Mouse (Mus musculus) neural tube, embryonic 11.5 days (tissue): Measurements from ENCODE around the gene Mettl21c. TPM values are rescaled to one million over a fixed set of nuclear protein-coding genes. Genes with fewer than 3 reads are reported as not detected.
"Not testable (repeated sequence)": the region's sequence is repeated elsewhere in the genome, so short reads cannot be mapped to it uniquely, and the experiment has no call there.

Source experiments
- ATAC-seq: fragments of 200-750 bp; cut with Nextera tagmentation; 2 replicates; pipeline ENCODE4 v1.8.0; 2017; ENCODE audit warnings: moderate number of reproducible peaks, mild to moderate bottlenecking, moderate TSS enrichment, moderate library complexity; ENCODE audit not compliant: insufficient read depth, low FRiP score, low TSS enrichment
- DNase-seq: peaks from one replicate; pipeline ENCODE4 v3.0.0-alpha.2; 2015; ENCODE audit warnings: low spot score
- H3K27ac ChIP-seq: fragments of 300-500 bp; sonication (generic); 2 replicates; pipeline ENCODE4 v1.5.1; 2014; ENCODE audit warnings: low read depth, mild to moderate bottlenecking, low read length
- H3K27me3 ChIP-seq: fragments of 300-500 bp; sonication (generic); 2 replicates; pipeline ENCODE4 v1.6.1; 2014; ENCODE audit warnings: mild to moderate bottlenecking, low read length, mixed read lengths; ENCODE audit not compliant: control insufficient read depth, insufficient read depth
- H3K36me3 ChIP-seq: fragments of 300-500 bp; sonication (generic); 2 replicates; pipeline ENCODE4 v1.6.1; 2014; ENCODE audit warnings: mild to moderate bottlenecking, low read length, moderate library complexity, mixed read lengths; ENCODE audit not compliant: control insufficient read depth, insufficient read depth
- H3K4me1 ChIP-seq: fragments of 300-500 bp; sonication (generic); 2 replicates; pipeline ENCODE4 v1.6.1; 2014; ENCODE audit warnings: low read length, mixed read lengths; ENCODE audit not compliant: control insufficient read depth, insufficient read depth
- H3K4me2 ChIP-seq: fragments of 300-500 bp; sonication (generic); 2 replicates; pipeline ENCODE4 v1.6.1; 2014; ENCODE audit warnings: low read depth, mild to moderate bottlenecking, moderate library complexity
- H3K4me3 ChIP-seq: fragments of 300-500 bp; sonication (generic); 2 replicates; pipeline ENCODE4 v1.5.1; 2014; ENCODE audit warnings: low read depth, low read length
- H3K9ac ChIP-seq: fragments of 300-500 bp; sonication (generic); 2 replicates; pipeline ENCODE4 v1.6.1; 2014; ENCODE audit warnings: mild to moderate bottlenecking, low read length
- H3K9me3 ChIP-seq: fragments of 300-500 bp; sonication (generic); 2 replicates; pipeline ENCODE4 v1.6.1; 2016; ENCODE audit warnings: low read length; ENCODE audit not compliant: control insufficient read depth
- WGBS: fragments of 180-500 bp; shearing (Covaris S2); extraction: QIAGEN DNeasy Blood & Tissue Kit; methylation state at CpG from one replicate; pipeline ENCODE4 v1.1.7; 2014; 5-methylcytosine and 5-hydroxymethylcytosine counted together
- polyA plus RNA-seq: library from polyadenylated mRNA; unstranded; fragments of >200 nt; fragmentation: Nextera tagmentation; extraction: Ambion mirVana; gene quantifications from 2 replicates; pipeline ENCODE4 v1.2.1, GENCODE M21; 2014

The Mettl21c gene
- polyA plus RNA-seq = 0.54 and 0.69 TPM in 2 replicates

DNA sequence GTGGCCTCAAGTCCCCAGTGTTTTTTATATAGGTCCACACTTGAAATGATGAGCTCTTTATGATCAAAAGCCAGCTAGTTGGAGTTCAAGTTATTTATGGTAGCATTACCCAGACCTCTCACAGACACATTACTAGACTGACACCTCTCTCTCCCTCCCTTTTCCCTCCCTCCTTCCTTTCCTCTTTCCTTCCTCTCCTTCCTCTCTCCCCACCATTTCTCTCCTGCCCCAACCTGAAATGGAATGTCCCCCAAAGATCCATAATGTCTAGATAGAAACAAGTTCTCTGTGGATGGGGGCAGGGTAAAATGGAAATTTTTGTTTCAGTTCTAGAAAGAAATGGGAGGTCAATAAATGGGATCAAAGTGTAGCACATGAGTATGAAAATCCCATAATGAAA lies at the start of gene Mettl21c:
TSS of gene Mettl21c (minus strand) at position 101 of the 400 bp plus-strand sequence.
- Histone ChIP-seq H3K4me3 (no peak within 1 kb of the TSS), H3K4me1 (no peaks in the 10 kb centered on the region), H3K27ac (no peak within 1 kb of the TSS), H3K27me3 (no peaks in the 10 kb centered on the region), H3K9me3 (no peaks in the 10 kb centered on the region), H3K4me2 (no peak within 1 kb of the TSS), H3K36me3 (no peaks in the 10 kb centered on the region), H3K9ac (no peak within 1 kb of the TSS)
- ATAC-seq (no peak), DNase-seq (no peak)

- WGBS = 0% methylated on average over 1 of the region's 1 CpGs
- no peaks in the 10 kb centered on the region for H3K4me1 ChIP-seq
- H3K4me3 ChIP-seq = no peak overlapping the region
- ATAC-seq (no peak), DNase-seq (peak; percentile 26)
- H3K36me3 ChIP-seq = no peaks in the 10 kb centered on the region
- H3K27ac ChIP-seq = no peak overlapping the region
- no peaks in the 10 kb centered on the region for H3K9me3 ChIP-seq
- H3K4me2 ChIP-seq = no peak overlapping the region
- no peaks in the 10 kb centered on the region for H3K27me3 ChIP-seq
- H3K9ac ChIP-seq = no peak overlapping the region
Observed at GRCm38 (mm10) chr1:44064625-44065024, 44.8 kb upstream of the Mettl21c start.

DNA sequence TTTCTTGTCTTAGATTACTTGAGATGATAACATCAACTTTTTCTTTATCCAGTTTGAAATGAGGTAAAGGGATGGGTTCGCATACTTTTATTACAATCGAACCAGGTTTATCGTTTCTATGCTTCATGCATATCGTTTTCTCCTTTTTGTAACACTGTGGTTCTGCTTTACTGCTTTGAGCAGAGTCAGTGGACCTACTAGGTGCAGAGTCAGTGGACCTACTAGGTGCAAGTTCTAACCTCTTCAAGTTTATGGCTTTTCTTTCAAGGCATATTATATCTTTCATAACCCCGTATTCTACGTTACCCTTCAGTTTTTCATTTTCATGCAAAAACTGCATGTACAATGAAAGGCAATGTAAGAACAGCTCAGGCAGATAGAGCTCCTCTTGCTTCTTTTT lies 43.6 kb upstream of the Mettl21c start:
- no peak overlapping the region for H3K9ac ChIP-seq
- no peak for ATAC-seq
- H3K4me2 ChIP-seq = no peak overlapping the region
- H3K4me3 ChIP-seq = no peak overlapping the region
- no peaks in the 10 kb centered on the region for H3K36me3 ChIP-seq
- no peak for DNase-seq
- H3K4me1 ChIP-seq = no peaks in the 10 kb centered on the region
- WGBS = 96% methylated on average over 6 of the region's 6 CpGs
- H3K9me3 ChIP-seq = no peaks in the 10 kb centered on the region
- H3K27me3 ChIP-seq = no peaks in the 10 kb centered on the region
- H3K27ac ChIP-seq = no peak overlapping the region

GRCm38 (mm10) chr1:44061836-44062235 lies 42.0 kb upstream of the Mettl21c start, which contains the start of gene Gm8251:
Gene Gm8251 (minus strand): TSS chr1:44061936.
- no peak within 1 kb of the TSS for H3K9ac ChIP-seq
- H3K4me1 ChIP-seq = no peaks in the 10 kb centered on the region
- no peak within 1 kb of the TSS for H3K27ac ChIP-seq
- 96% methylated on average over 2 of the region's 2 CpGs for WGBS
- H3K27me3 ChIP-seq = no peaks in the 10 kb centered on the region
- H3K4me2 ChIP-seq = no peak within 1 kb of the TSS
- ATAC-seq (no peak), DNase-seq (no peak)
- H3K9me3 ChIP-seq = no peaks in the 10 kb centered on the region
- H3K36me3 ChIP-seq = no peaks in the 10 kb centered on the region
- H3K4me3 ChIP-seq = no peak within 1 kb of the TSS

DNA sequence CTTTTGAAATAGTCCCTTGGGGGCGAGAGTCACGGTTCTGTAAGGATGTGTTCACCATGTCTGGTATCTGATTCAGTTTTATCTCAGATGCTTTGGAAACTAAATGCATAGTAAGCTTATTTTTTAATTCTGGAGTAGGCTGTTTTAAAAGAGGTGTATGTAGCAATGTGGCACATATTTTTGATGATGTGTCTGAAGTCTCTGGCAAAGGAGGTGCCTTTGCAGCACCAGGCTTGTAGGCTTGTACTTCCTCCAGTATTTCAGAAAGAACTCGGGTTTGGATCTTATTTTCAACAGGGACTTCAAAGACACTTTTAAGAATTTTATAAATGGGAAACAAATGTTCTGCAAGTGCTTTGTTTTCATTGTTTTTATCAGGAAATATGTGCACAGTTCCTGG lies 38.0 kb upstream of the Mettl21c start:
- H3K4me3 ChIP-seq = no peak overlapping the region
- DNase-seq (no peak), ATAC-seq (no peak)
- H3K4me1 ChIP-seq = no peaks in the 10 kb centered on the region
- H3K27ac ChIP-seq = no peak overlapping the region
- H3K4me2 ChIP-seq = no peak overlapping the region
- no peak overlapping the region for H3K9ac ChIP-seq
- no peaks in the 10 kb centered on the region for H3K27me3 ChIP-seq
- 85% methylated on average over 3 of the region's 3 CpGs for WGBS
- no peaks in the 10 kb centered on the region for H3K36me3 ChIP-seq
- H3K9me3 ChIP-seq = no peaks in the 10 kb centered on the region

GRCm38 (mm10) chr1:44046556-44046955 lies 26.7 kb upstream of the Mettl21c start:
- Histone ChIP-seq H3K9me3 (no peaks in the 10 kb centered on the region), H3K27ac (no peak overlapping the region), H3K4me3 (no peak overlapping the region), H3K4me1 (no peaks in the 10 kb centered on the region), H3K4me2 (no peak overlapping the region), H3K27me3 (no peaks in the 10 kb centered on the region), H3K9ac (no peak overlapping the region), H3K36me3 (no peaks in the 10 kb centered on the region)
- DNase-seq (no peak), ATAC-seq (no peak)
- 79% methylated on average over 2 of the region's 2 CpGs for WGBS

DNA sequence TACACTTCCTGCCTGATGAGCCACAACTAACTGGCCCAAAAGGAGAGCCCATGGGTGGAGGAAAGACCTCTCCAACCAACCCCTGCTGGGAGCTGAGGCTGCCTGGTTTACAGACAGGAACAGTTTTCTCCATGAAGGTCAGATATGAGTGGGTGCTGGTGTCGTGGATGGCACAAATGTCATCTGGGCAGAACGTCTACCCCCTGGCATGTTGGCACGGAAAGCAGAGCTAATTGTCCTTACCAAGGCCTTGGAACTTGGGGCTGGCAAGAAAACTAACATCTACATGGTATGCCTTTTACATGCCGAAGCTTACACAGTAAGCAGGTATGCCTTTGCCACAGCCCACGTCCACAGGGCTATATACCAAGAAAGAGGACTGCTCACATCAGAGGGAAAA lies 25.9 kb upstream of the Mettl21c start:
- H3K27me3 ChIP-seq, H3K4me2 ChIP-seq, H3K9ac ChIP-seq, H3K9me3 ChIP-seq, H3K4me3 ChIP-seq, H3K36me3 ChIP-seq, DNase-seq, H3K4me1 ChIP-seq, H3K27ac ChIP-seq, ATAC-seq: not testable (repeated sequence)
- WGBS = 89% methylated on average over 5 of the region's 5 CpGs

DNA sequence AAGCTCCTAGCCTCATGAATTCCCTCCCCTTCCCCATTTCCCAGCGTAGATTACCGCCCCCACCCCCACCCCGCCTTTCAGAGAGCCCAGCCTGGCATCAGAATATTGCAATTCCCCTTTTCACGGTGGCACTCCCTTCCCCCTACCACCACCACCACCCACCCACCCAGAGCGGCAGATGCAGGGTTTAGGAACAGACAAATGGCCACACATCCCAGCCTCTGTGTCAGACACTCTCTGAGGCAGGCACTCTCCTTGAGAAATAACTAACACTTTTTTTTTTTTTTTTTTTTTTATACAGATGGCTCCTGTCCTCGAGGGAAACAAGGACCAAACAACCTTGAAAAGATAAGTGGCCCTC lies 22.7 kb upstream of the Mettl21c start:
- Histone ChIP-seq H3K4me3 (peak overlapping the region; percentile 28), H3K9ac (peak overlapping the region; percentile 60), H3K36me3 (no peaks in the 10 kb centered on the region), H3K9me3 (no peaks in the 10 kb centered on the region), H3K4me1 (no peaks in the 10 kb centered on the region), H3K27me3 (no peaks in the 10 kb centered on the region), H3K4me2 (peak overlapping the region; percentile 65), H3K27ac (no peak overlapping the region)
- no peak for DNase-seq
- WGBS = 5% methylated on average over 6 of the region's 6 CpGs
- ATAC-seq = peak; percentile 64

- H3K4me2 ChIP-seq = peak overlapping the region; percentile 65
- peak overlapping the region; percentile 60 for H3K9ac ChIP-seq
- no peak overlapping the region for H3K27ac ChIP-seq
- no peaks in the 10 kb centered on the region for H3K9me3 ChIP-seq
- H3K4me3 ChIP-seq = peak overlapping the region; percentile 28
- 2% methylated on average over 17 of the region's 17 CpGs for WGBS
- ATAC-seq (peak; percentile 75), DNase-seq (peak; percentile 59)
- H3K4me1 ChIP-seq = no peaks in the 10 kb centered on the region
- H3K27me3 ChIP-seq = no peaks in the 10 kb centered on the region
- no peaks in the 10 kb centered on the region for H3K36me3 ChIP-seq
Observed at GRCm38 (mm10) chr1:44041797-44042554, 22.1 kb upstream of the Mettl21c start.
